In genomic region chr14:31531506-31532148, GRCm38 (mm10) we compare ENCODE assay signal across 9 mouse cellular contexts. TPM values are rescaled to one million over a fixed set of nuclear protein-coding genes. Genes with fewer than 3 reads are reported as not detected.
DNase-seq lines count a peak whose midpoint lies in the region; ATAC-seq and TF ChIP-seq lines count a peak whose summit lies in the region.
"Had no signal": no experiment of that assay in that cellular context is flagged by ENCODE, and none has a peak within 500 bp of the region (broad histone marks: within the 10 kb centered on the region; RNA-seq: fewer than 3 reads in every experiment).

No protein-coding gene starts in this region.

- no peak for TF ChIP-seq EP300 in lung, postnatal 0 days (IDR thresholded peaks at IDR 0.05)

- H3K27me3 ChIP-seq in intestine, postnatal 0 days (replicated peaks; ENCODE audit: control insufficient read depth, insufficient read depth, low read length) = no peaks in the 10 kb centered on the region
- H3K27me3 ChIP-seq in lung, postnatal 0 days (replicated peaks; ENCODE audit: insufficient read depth, low read length) = no peaks in the 10 kb centered on the region

- H3K4me2 ChIP-seq in intestine, postnatal 0 days (replicated peaks; ENCODE audit: low read depth) = no peak overlapping the region
- H3K4me2 ChIP-seq in lung, postnatal 0 days (replicated peaks; ENCODE audit: low read depth, low read length) = no peak overlapping the region

- no peak for ATAC-seq in intestine, postnatal 0 days
- ATAC-seq in lung, postnatal 0 days = peak; percentile 71
- ATAC-seq in erythroid progenitor cell, adult 5-6 weeks (replicated peaks; ENCODE audit: low FRiP score, poor library complexity, severe bottlenecking) = no peak

- intact Hi-C loops in heart, postnatal 25 days (cut with DNase I) = no loop called here

- H3K4me3 ChIP-seq in intestine, postnatal 0 days (ENCODE audit: low read depth, low read length) = no peak overlapping the region
- no peak overlapping the region for H3K4me3 ChIP-seq in lung, postnatal 0 days (ENCODE audit: low read depth, low read length)
- H3K4me3 ChIP-seq: heart, adult 2 months had no signal

- DNase-seq in heart, adult 9 months (ENCODE audit: low spot score in 2 of 2) = peak; percentile 13 to 41
- no peak for DNase-seq in heart, postnatal 25 days (ENCODE audit: low spot score)
- DNase-seq in lung, postnatal 0 days (ENCODE audit: low spot score) = peak; percentile 51
- peak; percentile 92 for DNase-seq in thymus, postnatal 14 days
- no peak for DNase-seq in layer of hippocampus, adult 9-11 months
- DNase-seq in urinary bladder, postnatal 36 days (ENCODE audit: low spot score in 2 of 2) = no peak

- H3K4me1 ChIP-seq in intestine, postnatal 0 days (replicated peaks; ENCODE audit: control insufficient read depth, insufficient read depth, low read length) = peaks cover 17% of the 10 kb centered on the region
- no peaks in the 10 kb centered on the region for H3K4me1 ChIP-seq in lung, postnatal 0 days (ENCODE audit: insufficient read depth, low read depth, low read length)

- WGBS in intestine, postnatal 0 days = 53% methylated on average over 12 of the region's 12 CpGs
- WGBS in lung, postnatal 0 days = 34% methylated on average over 12 of the region's 12 CpGs

- H3K9ac ChIP-seq in intestine, postnatal 0 days (ENCODE audit: low read depth, low read length) = no peak overlapping the region
- H3K9ac ChIP-seq in lung, postnatal 0 days (replicated peaks; ENCODE audit: low read depth) = no peak overlapping the region

- H3K9me3 ChIP-seq in intestine, postnatal 0 days (ENCODE audit: control insufficient read depth) = no peaks in the 10 kb centered on the region
- H3K9me3 ChIP-seq in lung, postnatal 0 days (ENCODE audit: low read length) = no peaks in the 10 kb centered on the region

- TF ChIP-seq CTCF in intestine, postnatal 0 days (IDR thresholded peaks at IDR 0.05; ENCODE audit: low read depth) = no peak
- no peak for TF ChIP-seq CTCF in lung, postnatal 0 days (IDR thresholded peaks at IDR 0.05)

- peak overlapping the region; percentile 73 for H3K27ac ChIP-seq in intestine, postnatal 0 days (ENCODE audit: low read depth, low read length)
- H3K27ac ChIP-seq in lung, postnatal 0 days (ENCODE audit: low read length) = no peak overlapping the region
- H3K27ac ChIP-seq: heart, adult 2 months had no signal

- H3K36me3 ChIP-seq in intestine, postnatal 0 days (ENCODE audit: control insufficient read depth, insufficient read depth) = no peaks in the 10 kb centered on the region
- no peaks in the 10 kb centered on the region for H3K36me3 ChIP-seq in lung, postnatal 0 days (ENCODE audit: insufficient read depth, low read length)

RNA-seq across cellular contexts. Expression of gene Mettl6, which starts 36.8 kb away (rescaled TPM):
- 10 to 100 TPM in 1 of 2 experiments, 1 to 10 TPM in 1; 8.6 to 11.7 TPM for total RNA-seq in heart, postnatal 25 days (2021)
- polyA plus RNA-seq in intestine, postnatal 0 days (2015; fragmentation: Nextera tagmentation; extraction: Ambion mirVana) = 28.2 and 28.6 TPM in 2 replicates
- polyA plus RNA-seq in lung, postnatal 0 days (2015; fragmentation: Nextera tagmentation; extraction: Ambion mirVana) = 40.9 and 49.1 TPM in 2 replicates
- 16.2 and 26.8 TPM in 2 replicates for total RNA-seq in erythroid progenitor cell, adult 5-6 weeks (2015; ENCODE audit: low replicate concordance)
- 20.2 and 83.3 TPM in 2 replicates for total RNA-seq in erythroid progenitor cell, adult 5-6 weeks (2017; ENCODE audit: low replicate concordance)

RNA-seq across cellular contexts. Expression of gene Eaf1, which starts 37.4 kb away (rescaled TPM):
- total RNA-seq in heart, postnatal 25 days (2021) = 10 to 100 TPM; 10.7 to 11.4 TPM
- 10.8 and 11.8 TPM in 2 replicates for polyA plus RNA-seq in intestine, postnatal 0 days (2015; fragmentation: Nextera tagmentation; extraction: Ambion mirVana)
- polyA plus RNA-seq in lung, postnatal 0 days (2015; fragmentation: Nextera tagmentation; extraction: Ambion mirVana) = 10.0 and 11.3 TPM in 2 replicates
- total RNA-seq in erythroid progenitor cell, adult 5-6 weeks (2015; ENCODE audit: low replicate concordance) = 21.0 and 22.0 TPM in 2 replicates
- 32.3 and 41.6 TPM in 2 replicates for total RNA-seq in erythroid progenitor cell, adult 5-6 weeks (2017; ENCODE audit: low replicate concordance)

RNA-seq across cellular contexts. Expression of gene Colq, which starts 59.5 kb away (rescaled TPM):
- total RNA-seq in heart, postnatal 25 days (2021) = 10 to 100 TPM in 1 of 2 experiments, 1 to 10 TPM in 1; 9.3 to 11.9 TPM
- 0.66 and 0.68 TPM in 2 replicates for polyA plus RNA-seq in intestine, postnatal 0 days (2015; fragmentation: Nextera tagmentation; extraction: Ambion mirVana)
- polyA plus RNA-seq in lung, postnatal 0 days (2015; fragmentation: Nextera tagmentation; extraction: Ambion mirVana) = 1.1 and 1.4 TPM in 2 replicates
- not detected in 2 replicates for total RNA-seq in erythroid progenitor cell, adult 5-6 weeks (2015; ENCODE audit: low replicate concordance)
- 0.26 TPM in 1 of 2 replicates, not detected in the other for total RNA-seq in erythroid progenitor cell, adult 5-6 weeks (2017; ENCODE audit: low replicate concordance)

Comparison
In these comparisons a context has a peak if more than half of its experiments do, and no peak if none do; other contexts are left out.
1. DNase-seq: peak in heart, adult 9 months (2 of 2), lung, postnatal 0 days (single experiment) and thymus, postnatal 14 days (single experiment); none in heart, postnatal 25 days (single experiment), layer of hippocampus, adult 9-11 months (single experiment) and urinary bladder, postnatal 36 days (0 of 2).
2. RNA of gene Colq, which starts 59.5 kb away (total RNA-seq): 9.3 to 11.9 TPM in heart, postnatal 25 days; 0.26 TPM in erythroid progenitor cell, adult 5-6 weeks; every median in the first group is over 4 times any median in the second.